Mouse (Mus musculus) kidney, postnatal 0 days (tissue): Measurements from ENCODE around the gene Tescl. TPM values are rescaled to one million over a fixed set of nuclear protein-coding genes. Genes with fewer than 3 reads are reported as not detected.

Experiments used
- ATAC-seq: fragments of 200-750 bp; cut with Nextera tagmentation; replicated peaks from 2 replicates; pipeline ENCODE4 v1.8.0; 2017; ENCODE audit warnings: low read depth, moderate number of reproducible peaks, moderate TSS enrichment, moderate library complexity; ENCODE audit not compliant: low FRiP score
- DNase-seq: peaks from one replicate; pipeline ENCODE4 v3.0.0-alpha.2; 2016; ENCODE audit warnings: low spot score
- H3K27ac ChIP-seq: fragments of 300-500 bp; sonication (generic); 2 replicates; pipeline ENCODE4 v1.5.1; 2014; ENCODE audit warnings: mild to moderate bottlenecking
- H3K27me3 ChIP-seq: fragments of 300-500 bp; sonication (generic); 2 replicates; pipeline ENCODE4 v1.6.1; 2014; ENCODE audit warnings: low read length, mixed read lengths; ENCODE audit not compliant: insufficient read depth
- H3K36me3 ChIP-seq: fragments of 300-500 bp; sonication (generic); 2 replicates; pipeline ENCODE4 v1.6.1; 2014; ENCODE audit warnings: low read length, mixed read lengths; ENCODE audit not compliant: insufficient read depth
- H3K4me1 ChIP-seq: fragments of 300-500 bp; sonication (generic); replicated peaks from 2 replicates; pipeline ENCODE4 v1.6.1; 2014; ENCODE audit warnings: antibody characterized with exemption, low read length, mixed read lengths; ENCODE audit not compliant: insufficient read depth
- H3K4me2 ChIP-seq: fragments of 300-500 bp; sonication (generic); 2 replicates; pipeline ENCODE4 v1.6.1; 2014; ENCODE audit warnings: mild to moderate bottlenecking, low read length, moderate library complexity, mixed read lengths
- H3K4me3 ChIP-seq: fragments of 300-500 bp; sonication (generic); replicated peaks from 2 replicates; pipeline ENCODE4 v1.5.1; 2014; ENCODE audit warnings: low read depth, low read length
- H3K9ac ChIP-seq: fragments of 300-500 bp; sonication (generic); 2 replicates; pipeline ENCODE4 v1.6.1; 2014; ENCODE audit warnings: low read depth, low read length
- H3K9me3 ChIP-seq: fragments of 300-500 bp; sonication (generic); replicated peaks from 2 replicates; pipeline ENCODE4 v1.6.1; 2016; ENCODE audit warnings: low read length, inconsistent platforms, mixed read lengths
- CTCF ChIP-seq: IDR thresholded peaks from 2 replicates; pipeline ENCODE4 v1.5.1; 2016; ENCODE audit warnings: antibody characterized with exemption, low read depth, mild to moderate bottlenecking, moderate library complexity
- WGBS: fragments of 180-500 bp; shearing (Covaris S2); extraction: QIAGEN DNeasy Blood & Tissue Kit; methylation state at CpG from one replicate; pipeline ENCODE4 v1.1.7; 2014; 5-methylcytosine and 5-hydroxymethylcytosine counted together
- polyA plus RNA-seq: library from polyadenylated mRNA; unstranded; fragments of >200 nt; fragmentation: Nextera tagmentation; extraction: Ambion mirVana; gene quantifications from 2 replicates; pipeline ENCODE4 v1.2.1, GENCODE M21; 2015

Gene Tescl
- polyA plus RNA-seq, 1 experiment from 2014 or later: 0.45 TPM

GRCm38 (mm10) chr7:24326273-24327135 is 7.2 kb downstream of the Tescl start:
- no peak for DNase-seq
- peak overlapping the region; percentile 20 for H3K4me3 ChIP-seq
- 36% methylated on average over 20 of the region's 20 CpGs for WGBS

GRCm38 (mm10) chr7:24325675-24326128 is 8.0 kb downstream of the Tescl start:
- H3K9ac ChIP-seq: peak overlapping the region; percentile 35; the same call in 1 of the 2 replicates
- peaks cover 4% of the 10 kb centered on the region; the same call in 1 of the 2 replicates for H3K9me3 ChIP-seq
- TF ChIP-seq CTCF: peak; percentile 36
- no peak overlapping the region for H3K27ac ChIP-seq
- peak overlapping the region; percentile 58 for H3K4me2 ChIP-seq
- DNase-seq (peak; percentile 57), ATAC-seq (peak; percentile 49)
- H3K4me1 ChIP-seq: no peaks in the 10 kb centered on the region
- no peaks in the 10 kb centered on the region for H3K27me3 ChIP-seq
- WGBS: 5% methylated on average over 13 of the region's 13 CpGs
- H3K36me3 ChIP-seq: no peaks in the 10 kb centered on the region
- peak overlapping the region; percentile 20 for H3K4me3 ChIP-seq

More at GRCm38 (mm10) chr7:24326273-24327135, 7.2 kb downstream of the Tescl start:
- peaks cover 4% of the 10 kb centered on the region; the same call in 1 of the 2 replicates for H3K9me3 ChIP-seq
- peak overlapping the region; percentile 35; the same call in 1 of the 2 replicates for H3K9ac ChIP-seq
- H3K4me1 ChIP-seq: no peaks in the 10 kb centered on the region
- peak overlapping the region; percentile 58 for H3K4me2 ChIP-seq
- no peaks in the 10 kb centered on the region for H3K36me3 ChIP-seq
- TF ChIP-seq CTCF: no peak
- ATAC-seq: no peak
- H3K27me3 ChIP-seq: no peaks in the 10 kb centered on the region
- H3K27ac ChIP-seq: no peak overlapping the region

GRCm38 (mm10) chr7:24325197-24325596 is 8.5 kb downstream of the Tescl start:
- Histone ChIP-seq H3K36me3 (no peaks in the 10 kb centered on the region), H3K4me1 (no peaks in the 10 kb centered on the region), H3K27ac (no peak overlapping the region), H3K4me3 (peak overlapping the region; percentile 20; the same call in 1 of the 2 replicates), H3K27me3 (no peaks in the 10 kb centered on the region), H3K9ac (no peak overlapping the region), H3K9me3 (peaks cover 4% of the 10 kb centered on the region; the same call in 1 of the 2 replicates), H3K4me2 (peak overlapping the region; percentile 58)
- ATAC-seq (no peak), DNase-seq (no peak)
- no peak for TF ChIP-seq CTCF
- WGBS: 78% methylated on average over 6 of the region's 6 CpGs

GRCm38 (mm10) chr7:24322593-24322992 is 11.1 kb downstream of the Tescl start:
- Histone ChIP-seq H3K4me1 (no peaks in the 10 kb centered on the region), H3K4me2 (no peak overlapping the region), H3K27ac (no peak overlapping the region), H3K27me3 (no peaks in the 10 kb centered on the region), H3K36me3 (no peaks in the 10 kb centered on the region), H3K9ac (no peak overlapping the region), H3K4me3 (no peak overlapping the region), H3K9me3 (peaks cover 4% of the 10 kb centered on the region; the same call in 1 of the 2 replicates)
- ATAC-seq: no peak
- TF ChIP-seq CTCF: no peak
- 73% methylated on average over 4 of the region's 4 CpGs for WGBS
- DNase-seq: no peak

DNA sequence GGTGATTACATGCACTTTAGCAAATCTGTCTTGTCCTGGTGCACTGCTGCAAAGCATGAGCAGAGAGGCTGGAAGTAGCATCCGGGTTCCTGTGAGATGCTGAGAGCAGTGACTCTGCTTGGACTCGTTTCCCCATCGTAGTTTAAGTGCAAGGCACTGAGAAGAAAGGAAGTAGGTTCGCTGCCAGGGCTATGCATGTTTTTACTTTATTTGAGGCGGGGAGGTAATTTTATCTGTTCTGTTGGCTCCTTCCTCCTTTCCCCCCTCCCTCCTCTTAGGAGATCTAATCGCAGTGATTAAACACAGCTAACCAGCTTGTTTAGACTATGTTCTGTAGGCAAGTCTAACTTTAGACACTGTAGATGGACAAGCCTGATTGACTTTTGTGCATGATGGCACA is 14.8 kb downstream of the Tescl start:
- no peak overlapping the region for H3K9ac ChIP-seq
- no peak for DNase-seq
- 44% methylated on average over 6 of the region's 6 CpGs for WGBS
- peaks cover 8% of the 10 kb centered on the region; the same call in 1 of the 2 replicates for H3K4me1 ChIP-seq
- no peak for ATAC-seq
- no peaks in the 10 kb centered on the region for H3K36me3 ChIP-seq
- TF ChIP-seq CTCF: no peak
- 0 out of 2 replicates have a peak, but pooled peaks cover 2% of the 10 kb centered on the region for H3K9me3 ChIP-seq
- no peak overlapping the region for H3K4me3 ChIP-seq
- H3K27ac ChIP-seq: no peak overlapping the region
- H3K27me3 ChIP-seq: no peaks in the 10 kb centered on the region
- H3K4me2 ChIP-seq: no peak overlapping the region

- Histone ChIP-seq H3K4me3 (peak within 1 kb of the TSS; percentile 55), H3K27me3 (no peaks in the 10 kb centered on the region), H3K4me2 (peak within 1 kb of the TSS; percentile 83), H3K36me3 (0 out of 2 replicates have a peak, but pooled peaks cover under 1% of the 10 kb centered on the region), H3K9ac (peak within 1 kb of the TSS; percentile 66), H3K4me1 (peaks cover 8% of the 10 kb centered on the region; the same call in 1 of the 2 replicates), H3K27ac (peak within 1 kb of the TSS; percentile 80), H3K9me3 (no peaks in the 10 kb centered on the region)
- TF ChIP-seq CTCF: no peak
- peak; percentile 94 for ATAC-seq
- DNase-seq: peak; percentile 98
- under 1% methylated on average over 33 of the region's 33 CpGs for WGBS
These were observed 17.1 kb downstream of the Tescl start, which contains the start of gene Zfp94 for GRCm38 (mm10) chr7:24316567-24317092. Gene Zfp94, minus strand, starts transcription at chr7:24316666.
